Mouse (Mus musculus) embryo, embryonic 11.5 days (tissue): ENCODE measurements at regions not wholly inside any gene's neighbourhood (a gene's known extent, or its start where the extent isn't known, plus 50 kb on each side); places are given as distances from the start of the nearest gene placed in this dataset.

ENCODE experiments used
- DNase-seq: peaks from one replicate; pipeline ENCODE4 v3.0.0-alpha.2; 2012; ENCODE audit warnings: low read depth, low spot score

DNA sequence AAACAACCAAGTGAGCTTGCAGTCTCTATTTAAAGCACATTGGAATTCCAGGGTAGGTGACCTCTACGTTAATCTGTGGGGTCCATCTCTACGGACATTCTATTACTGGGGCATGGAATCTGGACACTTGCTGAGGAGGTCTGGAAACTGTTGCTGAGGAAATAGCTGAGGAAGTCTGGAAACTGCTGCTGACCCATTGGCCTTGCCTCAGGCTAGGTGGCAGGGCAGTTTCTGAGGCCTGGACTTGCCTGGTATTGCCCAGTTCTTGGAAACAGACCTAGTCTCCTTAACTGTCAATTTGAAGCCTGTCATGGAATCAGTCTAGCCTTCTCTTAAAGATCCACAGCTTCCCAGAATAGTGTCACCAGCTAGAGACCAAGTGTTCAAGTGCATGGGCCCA is 51.7 kb upstream of the Eif4g2 start:
- no peak for DNase-seq
